Mouse (Mus musculus): ENCODE data around the gene Nebl. TPM values are rescaled to one million over a fixed set of nuclear protein-coding genes. Genes with fewer than 3 reads are reported as not detected.

Gene Nebl
- polyA plus RNA-seq, 1 experiment = 2.4 TPM

GRCm38 (mm10) chr2:17658176-17658575 lies 73.1 kb downstream of the Nebl start:
- Histone ChIP-seq H3K4me1 (ENCODE audit: control insufficient read depth, insufficient read depth, insufficient read length, low read length) (no peaks in the 10 kb centered on the region), H3K36me3 (ENCODE audit: control insufficient read depth, insufficient read depth, low read length) (no peaks in the 10 kb centered on the region), H3K27me3 (ENCODE audit: control insufficient read depth, insufficient read depth, low read length) (no peaks in the 10 kb centered on the region), H3K27ac (ENCODE audit: insufficient read depth, low read depth, low read length) (no peak overlapping the region), H3K4me3 (ENCODE audit: low read depth, low read length) (no peak overlapping the region)
- WGBS = 70% methylated on average over 5 of the region's 5 CpGs
- TF ChIP-seq CTCF (IDR thresholded peaks at IDR 0.05; ENCODE audit: extremely low read depth, insufficient read length, insufficient replicate concordance, low read depth, low read length) = no peak
- no peak for TF ChIP-seq POLR2A (IDR thresholded peaks at IDR 0.05; ENCODE audit: low read depth, low read length)

DNA sequence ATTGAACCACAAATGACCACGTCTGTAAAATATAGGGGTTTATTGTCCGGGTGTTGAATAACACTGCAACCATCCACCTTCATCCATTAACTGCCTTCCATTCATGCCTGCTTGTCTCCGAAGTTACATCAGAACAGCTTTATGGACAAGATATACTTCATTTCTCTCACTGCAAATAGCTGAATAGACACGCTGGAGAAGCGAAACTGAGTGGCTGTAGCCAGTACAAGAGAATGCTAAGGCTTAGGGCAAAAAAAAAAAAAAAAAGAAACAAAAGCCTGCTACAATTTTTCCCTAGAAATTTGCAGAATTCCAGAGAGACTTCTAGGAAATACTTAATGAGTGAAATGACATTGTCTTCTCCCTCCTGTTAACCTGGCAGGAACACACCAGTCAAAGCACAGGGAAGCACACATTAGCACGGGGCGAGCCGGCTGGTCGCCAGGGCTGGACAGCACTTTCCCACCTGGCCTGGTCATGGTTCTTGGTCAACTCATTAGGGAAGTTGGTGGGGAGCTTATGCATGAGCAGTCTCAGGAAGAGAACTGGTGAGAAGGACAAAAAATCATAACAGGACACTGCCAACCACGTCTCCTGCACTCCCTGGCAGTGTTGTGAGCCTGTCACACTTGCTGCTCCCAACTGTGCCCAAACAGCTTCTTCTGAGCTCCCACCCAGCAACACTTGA lies 81.0 kb downstream of the Nebl start:
- 76% methylated on average over 10 of the region's 10 CpGs for WGBS
- Histone ChIP-seq H3K4me1 (ENCODE audit: control insufficient read depth, insufficient read depth, insufficient read length, low read length) (no peaks in the 10 kb centered on the region), H3K27ac (ENCODE audit: insufficient read depth, low read depth, low read length) (no peak overlapping the region), H3K4me3 (ENCODE audit: low read depth, low read length) (no peak overlapping the region), H3K27me3 (ENCODE audit: control insufficient read depth, insufficient read depth, low read length) (no peaks in the 10 kb centered on the region), H3K36me3 (ENCODE audit: control insufficient read depth, insufficient read depth, low read length) (no peaks in the 10 kb centered on the region)
- TF ChIP-seq CTCF (IDR thresholded peaks at IDR 0.05; ENCODE audit: extremely low read depth, insufficient read length, insufficient replicate concordance, low read depth, low read length) (no peak), POLR2A (IDR thresholded peaks at IDR 0.05; ENCODE audit: low read depth, low read length) (no peak)

DNA sequence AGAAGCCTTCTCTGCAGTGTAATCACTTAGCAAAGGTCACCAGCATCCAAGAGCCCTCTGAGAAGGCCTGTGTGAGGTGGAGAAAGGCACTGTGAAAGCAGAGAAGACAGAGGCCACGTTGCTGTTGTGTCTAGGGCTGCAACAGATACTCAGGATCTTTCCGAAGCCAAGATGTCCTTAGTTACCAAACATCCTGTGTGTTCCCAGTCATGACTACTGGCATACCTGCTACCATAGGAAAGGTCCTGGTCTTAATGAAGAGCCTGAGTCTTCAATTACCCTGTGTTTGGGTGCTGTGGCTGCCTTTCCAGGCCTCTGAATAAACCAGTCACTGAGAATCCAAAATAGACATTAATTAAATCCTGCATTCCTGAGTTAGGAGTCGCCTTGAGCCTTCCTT lies 81.5 kb downstream of the Nebl start:
- Histone ChIP-seq H3K36me3 (ENCODE audit: control insufficient read depth, insufficient read depth, low read length) (no peaks in the 10 kb centered on the region), H3K27me3 (ENCODE audit: control insufficient read depth, insufficient read depth, low read length) (no peaks in the 10 kb centered on the region), H3K27ac (ENCODE audit: insufficient read depth, low read depth, low read length) (no peak overlapping the region), H3K4me3 (ENCODE audit: low read depth, low read length) (no peak overlapping the region), H3K4me1 (ENCODE audit: control insufficient read depth, insufficient read depth, insufficient read length, low read length) (no peaks in the 10 kb centered on the region)
- 70% methylated on average over 3 of the region's 3 CpGs for WGBS
- TF ChIP-seq CTCF (IDR thresholded peaks at IDR 0.05; ENCODE audit: extremely low read depth, insufficient read length, insufficient replicate concordance, low read depth, low read length) (no peak), POLR2A (IDR thresholded peaks at IDR 0.05; ENCODE audit: low read depth, low read length) (no peak)

DNA sequence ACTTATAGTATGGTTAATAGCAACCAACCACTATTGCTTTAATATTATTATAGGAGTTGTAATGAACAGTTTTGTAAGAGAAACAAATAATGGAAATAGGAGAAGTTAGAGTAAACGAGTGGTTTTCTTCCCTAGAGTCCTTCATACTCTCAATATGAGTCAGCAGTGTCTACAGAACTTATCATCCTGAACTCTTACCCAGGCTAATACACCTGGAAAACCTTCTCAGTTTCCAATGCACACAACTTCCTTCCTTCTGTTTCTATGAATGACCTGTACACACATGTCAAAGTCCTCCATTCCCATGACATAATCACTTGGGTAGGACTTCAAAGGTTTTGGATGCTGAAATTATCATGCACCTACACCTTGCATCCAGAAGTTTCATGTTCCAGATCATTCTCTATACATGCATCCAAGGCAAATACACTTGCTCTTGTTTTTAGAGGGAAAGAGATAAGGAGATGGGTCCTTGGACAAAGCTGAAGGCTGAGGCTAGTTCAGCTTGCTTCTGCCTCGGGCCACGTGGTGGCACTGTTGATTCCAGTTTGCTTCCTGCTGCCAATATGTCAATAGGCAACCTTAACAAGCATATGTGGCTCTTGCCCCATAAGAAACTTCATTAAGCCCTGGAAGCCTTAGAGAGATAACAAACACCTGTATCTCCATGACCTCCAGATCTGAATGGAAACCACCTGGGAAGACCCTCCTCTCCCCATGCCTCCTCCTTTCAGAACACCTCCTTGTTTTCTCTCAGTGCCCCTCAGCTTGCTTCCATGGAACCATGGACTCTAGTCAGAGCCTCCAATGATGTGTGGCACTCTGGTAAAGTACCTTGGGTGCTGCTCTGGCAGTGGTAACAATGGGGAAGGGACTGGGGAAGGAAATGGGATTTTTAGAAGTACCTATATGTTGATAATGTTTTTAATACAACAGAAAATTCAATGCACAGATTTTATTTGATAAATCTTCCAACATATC lies 86.7 kb downstream of the Nebl start:
- TF ChIP-seq CTCF (IDR thresholded peaks at IDR 0.05; ENCODE audit: extremely low read depth, insufficient read length, insufficient replicate concordance, low read depth, low read length) (peak; percentile 49; the same call in 1 of the 2 replicates), POLR2A (IDR thresholded peaks at IDR 0.05; ENCODE audit: low read depth, low read length) (no peak)
- H3K36me3 ChIP-seq (ENCODE audit: control insufficient read depth, insufficient read depth, low read length) = no peaks in the 10 kb centered on the region
- H3K4me3 ChIP-seq (ENCODE audit: low read depth, low read length) = no peak overlapping the region
- H3K4me1 ChIP-seq (ENCODE audit: control insufficient read depth, insufficient read depth, insufficient read length, low read length) = no peaks in the 10 kb centered on the region
- 12% methylated on average over 3 of the region's 3 CpGs for WGBS
- no peak overlapping the region for H3K27ac ChIP-seq (ENCODE audit: insufficient read depth, low read depth, low read length)
- H3K27me3 ChIP-seq (ENCODE audit: control insufficient read depth, insufficient read depth, low read length) = no peaks in the 10 kb centered on the region

DNA sequence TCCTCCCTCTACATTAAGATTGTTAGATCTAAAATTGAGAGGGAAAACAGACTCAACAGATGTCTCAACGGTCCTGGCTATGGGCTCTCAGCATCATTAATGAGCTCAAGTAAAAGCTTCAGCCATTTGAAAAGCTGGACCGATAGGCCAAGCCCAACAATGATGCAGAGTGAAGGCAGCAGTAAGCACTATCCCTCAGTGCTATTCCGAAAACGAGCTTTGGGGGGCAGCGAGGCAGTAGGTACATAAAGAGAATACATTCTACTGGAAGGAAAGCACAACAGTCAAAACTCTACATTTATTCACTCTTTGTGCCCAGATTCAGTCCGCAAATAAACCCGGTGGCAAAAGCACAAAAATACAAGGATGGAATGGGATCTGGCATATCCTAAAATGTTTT lies 87.4 kb downstream of the Nebl start:
- WGBS = 54% methylated on average over 7 of the region's 7 CpGs

GRCm38 (mm10) chr2:17642770-17643169 lies 88.5 kb downstream of the Nebl start:
- H3K4me1 ChIP-seq (ENCODE audit: control insufficient read depth, insufficient read depth, insufficient read length, low read length) = no peaks in the 10 kb centered on the region
- TF ChIP-seq POLR2A (IDR thresholded peaks at IDR 0.05; ENCODE audit: low read depth, low read length) (no peak), CTCF (IDR thresholded peaks at IDR 0.05; ENCODE audit: extremely low read depth, insufficient read length, insufficient replicate concordance, low read depth, low read length) (no peak)
- H3K36me3 ChIP-seq (ENCODE audit: control insufficient read depth, insufficient read depth, low read length) = no peaks in the 10 kb centered on the region
- H3K27ac ChIP-seq (ENCODE audit: insufficient read depth, low read depth, low read length) = no peak overlapping the region
- WGBS = 74% methylated on average over 7 of the region's 7 CpGs
- no peaks in the 10 kb centered on the region for H3K27me3 ChIP-seq (ENCODE audit: control insufficient read depth, insufficient read depth, low read length)
- no peak overlapping the region for H3K4me3 ChIP-seq (ENCODE audit: low read depth, low read length)

More for the DNA sequence above, 87.4 kb downstream of the Nebl start:
- no peaks in the 10 kb centered on the region for H3K4me1 ChIP-seq (ENCODE audit: control insufficient read depth, insufficient read depth, insufficient read length, low read length)
- no peak overlapping the region for H3K27ac ChIP-seq (ENCODE audit: insufficient read depth, low read depth, low read length)
- H3K27me3 ChIP-seq (ENCODE audit: control insufficient read depth, insufficient read depth, low read length) = no peaks in the 10 kb centered on the region
- TF ChIP-seq POLR2A (IDR thresholded peaks at IDR 0.05; ENCODE audit: low read depth, low read length) (no peak), CTCF (IDR thresholded peaks at IDR 0.05; ENCODE audit: extremely low read depth, insufficient read length, insufficient replicate concordance, low read depth, low read length) (no peak)
- H3K36me3 ChIP-seq (ENCODE audit: control insufficient read depth, insufficient read depth, low read length) = no peaks in the 10 kb centered on the region
- H3K4me3 ChIP-seq (ENCODE audit: low read depth, low read length) = no peak overlapping the region

DNA sequence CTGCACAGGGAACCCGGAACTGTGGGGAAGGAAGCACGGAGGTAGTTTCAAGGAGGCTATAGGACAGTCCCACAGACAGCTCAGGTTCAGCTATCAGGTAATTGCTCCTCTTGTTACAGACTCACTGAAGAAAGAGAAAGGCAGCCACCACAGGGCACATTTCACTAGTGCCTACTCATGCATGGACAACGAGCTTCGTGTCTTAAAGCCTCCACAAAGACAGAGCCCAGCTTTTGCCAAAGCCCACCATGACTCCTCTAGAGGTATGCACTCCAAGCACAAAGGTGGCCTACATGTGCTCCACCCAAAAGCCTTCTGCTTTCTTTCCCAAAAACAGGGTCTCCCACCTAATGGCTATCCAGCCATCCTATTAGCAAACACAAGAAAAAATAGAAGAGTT lies 90.4 kb downstream of the Nebl start:
- Histone ChIP-seq H3K36me3 (ENCODE audit: control insufficient read depth, insufficient read depth, low read length) (no peaks in the 10 kb centered on the region), H3K27me3 (ENCODE audit: control insufficient read depth, insufficient read depth, low read length) (no peaks in the 10 kb centered on the region), H3K27ac (ENCODE audit: insufficient read depth, low read depth, low read length) (no peak overlapping the region), H3K4me1 (ENCODE audit: control insufficient read depth, insufficient read depth, insufficient read length, low read length) (no peaks in the 10 kb centered on the region), H3K4me3 (ENCODE audit: low read depth, low read length) (no peak overlapping the region)
- no peak for TF ChIP-seq POLR2A (IDR thresholded peaks at IDR 0.05; ENCODE audit: low read depth, low read length)
- TF ChIP-seq CTCF (IDR thresholded peaks at IDR 0.05; ENCODE audit: extremely low read depth, insufficient read length, insufficient replicate concordance, low read depth, low read length) = no peak
- 91% methylated on average over 4 of the region's 4 CpGs for WGBS

All from small intestine, adult 2 months (tissue).